Mouse (Mus musculus) thymus, postnatal 36 days (tissue): Measurements from ENCODE around the gene Spats2l.

Experiments used
- DNase-seq, 2 experiments: peaks; one replicate each; pipeline ENCODE4 v3.0.0; 2022; ENCODE audit warnings: mixed read lengths in 2 of 2

The Spats2l gene

DNA sequence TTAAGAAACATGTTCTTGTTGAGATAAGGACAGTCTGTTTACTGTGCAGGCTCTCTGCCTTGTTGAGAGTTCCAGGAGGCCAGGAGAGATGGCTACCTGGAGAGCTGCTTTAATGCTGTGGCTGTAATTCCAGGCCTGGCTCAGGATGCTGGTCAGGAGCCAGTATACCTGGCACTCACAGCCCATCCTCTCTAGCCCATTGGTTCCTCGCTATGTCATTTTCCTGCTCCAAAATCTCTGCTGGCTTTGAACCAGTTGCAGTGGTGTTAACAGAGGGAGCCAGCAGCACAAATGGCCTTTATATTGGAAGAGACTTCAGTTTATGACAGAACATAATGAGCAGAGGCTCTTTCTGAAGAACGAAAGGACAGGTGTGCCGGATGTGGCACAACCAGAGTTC is 127.5 kb downstream of the Spats2l start:
- no peak for DNase-seq

DNA sequence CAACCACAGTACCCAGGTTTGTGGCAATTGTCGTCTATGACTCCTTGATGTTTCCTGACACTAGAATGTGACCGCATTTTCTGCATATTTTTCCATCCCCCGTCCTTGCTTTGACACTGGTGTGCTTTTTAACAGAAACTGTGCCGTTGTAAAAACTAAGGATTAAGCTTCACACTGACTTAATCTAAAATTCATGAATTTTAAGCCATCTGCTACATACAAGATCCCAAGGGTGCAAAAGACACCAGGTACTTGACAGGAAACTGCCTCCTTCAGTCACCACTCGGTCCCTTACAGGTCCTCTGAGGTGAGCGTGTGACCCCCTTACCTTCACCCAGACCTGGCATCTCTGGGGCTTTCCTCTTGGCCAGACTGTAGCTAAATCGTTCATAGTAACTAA is 129.8 kb downstream of the Spats2l start:
- no peak for DNase-seq

DNA sequence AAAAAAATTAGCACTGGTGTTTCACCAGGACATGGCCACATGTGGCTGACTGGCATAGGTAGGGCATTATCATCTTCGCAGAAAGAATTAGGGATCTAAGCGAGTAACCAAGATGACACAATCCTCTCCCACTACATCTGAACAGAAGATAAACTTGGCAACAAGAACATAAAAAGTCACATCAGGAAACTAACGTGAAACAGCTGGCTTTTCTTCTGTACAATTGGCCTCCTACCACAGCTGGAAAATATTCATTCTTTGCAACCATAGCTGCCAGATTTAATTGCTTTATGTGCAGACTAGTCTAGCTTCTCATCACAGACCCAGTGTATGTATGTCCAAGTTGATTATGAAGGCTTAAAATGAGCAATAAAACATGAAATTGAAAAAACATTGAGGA is 131.9 kb downstream of the Spats2l start:
- no peak for DNase-seq

DNA sequence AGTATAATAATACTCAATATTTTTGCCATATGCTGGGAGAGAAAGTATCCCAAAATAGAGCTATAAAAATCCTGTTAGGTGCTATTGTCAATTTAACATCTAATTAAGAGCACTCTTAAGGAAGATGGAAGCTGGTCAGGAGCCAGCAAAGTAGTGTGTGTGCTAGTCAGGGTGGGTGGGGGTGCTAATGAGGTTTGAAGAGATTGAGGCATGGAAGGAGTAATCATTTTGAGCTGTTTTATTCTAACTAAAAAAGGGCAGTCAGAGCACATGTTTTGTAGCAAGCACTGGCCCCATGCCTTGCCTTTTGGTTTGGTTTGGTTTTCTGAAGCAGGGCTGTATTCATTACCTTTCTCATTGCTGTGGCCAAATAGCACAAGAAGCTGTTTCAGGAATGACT is 132.3 kb downstream of the Spats2l start:
- no peak for DNase-seq

DNA sequence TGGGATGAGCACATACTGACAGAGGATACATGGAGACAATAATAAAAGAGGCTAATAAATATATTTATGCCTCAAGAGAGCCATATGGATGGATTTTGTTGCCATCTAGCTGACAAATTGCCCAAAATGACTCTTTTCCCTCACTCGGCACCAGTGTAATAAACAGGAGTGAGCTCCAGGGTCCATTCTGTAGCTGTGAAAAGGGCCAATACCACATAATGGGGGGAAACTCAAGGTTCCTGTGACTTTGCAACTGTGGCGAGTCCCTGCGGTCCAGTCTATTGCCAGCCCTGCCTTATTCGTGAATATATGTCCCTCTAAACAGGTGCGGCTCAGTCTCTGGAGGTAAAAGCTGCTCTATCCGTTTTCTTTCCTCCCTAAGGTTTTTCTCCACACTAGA is 137.6 kb downstream of the Spats2l start:
- DNase-seq = no peak

DNA sequence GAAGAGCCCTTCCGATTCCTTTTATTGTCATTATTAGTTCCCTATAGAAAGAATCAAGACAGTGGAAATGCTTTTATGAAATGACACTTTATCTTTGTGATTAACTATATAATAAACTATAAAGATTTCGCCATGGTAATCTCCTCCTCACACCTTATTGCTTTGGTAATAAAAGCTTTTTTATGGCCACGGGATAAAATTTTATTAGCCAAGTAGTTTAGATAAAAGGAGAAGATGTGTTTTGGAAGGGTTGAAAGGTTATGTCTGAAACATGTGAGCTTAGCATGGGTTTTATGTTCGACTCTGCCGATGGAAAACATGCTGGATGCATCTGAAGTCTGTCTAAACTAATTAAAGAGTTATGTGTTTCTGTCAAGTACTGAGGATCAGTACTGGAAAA is 143.4 kb downstream of the Spats2l start:
- DNase-seq = no peak

DNA sequence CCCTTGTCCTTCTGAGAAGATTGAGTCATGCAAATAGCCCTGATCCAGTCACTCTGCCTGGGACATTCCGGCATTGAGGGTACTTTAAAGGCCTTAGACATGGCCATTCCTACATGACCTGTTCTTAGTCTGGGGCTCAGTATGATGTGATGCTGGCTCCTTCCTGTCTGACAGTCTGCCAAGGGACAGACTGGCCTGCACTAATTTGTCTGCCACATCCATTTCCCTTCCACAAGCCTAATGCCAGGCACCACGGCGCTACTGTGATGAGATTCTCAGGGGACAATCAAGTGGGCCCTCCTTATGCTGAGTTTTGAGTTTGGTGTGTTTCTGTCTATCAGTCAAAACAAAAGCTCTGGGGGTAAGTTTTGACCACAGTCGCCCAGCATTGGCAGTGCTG is 144.6 kb downstream of the Spats2l start:
- DNase-seq = no peak

DNA sequence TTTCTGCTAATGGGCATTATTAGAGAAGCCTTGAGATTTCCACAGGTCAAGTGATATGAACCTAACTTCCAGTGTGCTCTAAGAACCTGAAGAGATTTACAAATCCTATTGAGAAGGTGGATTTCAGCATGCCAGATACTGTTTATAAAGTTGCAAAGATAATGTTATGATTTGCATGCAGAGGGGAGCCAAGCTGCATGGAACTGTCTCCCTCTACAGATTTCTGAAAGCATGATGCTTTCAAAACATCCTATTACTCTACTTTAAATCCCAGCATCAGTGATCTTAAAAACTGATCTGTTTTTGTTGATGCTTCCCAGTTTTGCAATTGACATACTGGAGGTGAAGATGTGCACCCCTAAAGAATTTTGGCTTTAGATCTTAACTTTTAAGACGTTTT is 160.3 kb downstream of the Spats2l start:
- no peak for DNase-seq

DNA sequence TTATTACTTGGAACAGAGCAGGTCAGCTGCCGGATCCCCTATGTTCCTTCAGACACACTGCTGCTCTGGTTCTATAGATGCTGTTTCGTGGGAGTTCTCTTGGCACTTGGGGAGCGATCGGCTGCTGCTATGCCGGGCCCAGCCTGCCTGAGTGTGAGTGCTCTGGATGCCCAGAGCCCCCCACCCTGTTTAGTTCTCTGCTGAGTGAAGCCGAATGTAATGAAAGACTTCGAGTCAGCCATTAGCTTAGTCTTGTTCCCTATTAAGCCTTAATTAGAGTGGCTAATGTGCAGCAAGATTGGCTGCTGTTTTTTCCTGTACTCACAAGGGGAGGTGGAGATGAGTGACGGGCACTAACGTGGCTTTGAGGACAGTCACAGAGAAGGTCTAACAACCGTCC is 166.7 kb downstream of the Spats2l start:
- no peak for DNase-seq

DNA sequence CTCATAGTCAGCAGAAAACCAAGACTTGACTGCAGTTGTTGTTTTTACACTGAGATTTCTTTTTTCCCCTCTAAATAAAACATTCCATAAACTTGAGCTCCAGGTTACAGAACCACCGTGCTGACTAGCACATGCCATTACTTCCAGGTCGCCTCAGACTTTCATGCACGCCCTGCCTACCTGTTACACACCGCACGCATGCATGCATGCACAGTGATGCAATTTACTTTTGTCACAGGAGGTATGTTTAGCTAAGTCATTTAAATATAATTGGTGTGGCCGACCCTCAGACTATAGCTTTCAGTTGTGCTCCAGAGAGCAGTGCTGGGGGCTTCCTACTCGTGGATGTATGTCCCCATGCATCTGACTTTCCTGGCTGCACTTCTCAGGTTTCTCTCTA is 167.1 kb downstream of the Spats2l start:
- no peak for DNase-seq

DNA sequence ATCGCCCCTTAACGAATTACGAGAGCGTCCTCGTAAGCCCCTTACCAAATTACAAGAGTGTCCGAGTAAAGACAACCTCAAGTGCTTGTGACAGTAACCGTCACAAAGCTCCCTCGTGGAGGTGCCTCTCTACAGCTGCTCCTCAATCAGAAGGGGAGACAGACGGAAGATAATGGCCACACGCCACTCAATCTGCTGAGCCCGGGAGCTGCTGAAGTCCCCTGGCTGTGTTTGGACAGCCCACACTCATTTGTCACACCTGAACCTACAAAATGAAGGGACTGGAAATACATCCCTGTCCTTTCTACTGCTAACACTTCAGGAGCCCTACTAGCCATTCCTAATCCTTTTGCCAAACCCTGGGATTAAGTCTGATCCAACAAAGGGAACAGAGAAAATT is 167.8 kb downstream of the Spats2l start:
- no peak for DNase-seq

DNA sequence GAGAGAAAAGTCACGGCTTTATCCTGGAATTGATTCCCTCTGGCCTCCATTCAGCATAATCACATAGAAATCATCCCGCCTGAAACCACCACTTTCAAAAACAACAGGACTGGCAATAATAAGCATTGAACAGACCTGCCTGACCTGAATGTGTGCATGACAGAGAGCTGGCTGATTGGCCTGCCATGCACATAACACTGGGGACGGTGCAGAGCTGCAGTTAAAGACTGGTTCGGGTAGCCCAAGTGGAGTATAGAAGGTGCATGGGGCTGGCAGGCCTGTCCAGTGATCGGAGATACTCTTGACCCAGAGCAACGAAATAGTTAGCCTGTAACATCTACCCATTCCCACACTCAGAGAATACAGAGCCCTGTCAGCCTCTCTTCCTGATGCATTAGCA is 168.3 kb downstream of the Spats2l start:
- DNase-seq = no peak

DNA sequence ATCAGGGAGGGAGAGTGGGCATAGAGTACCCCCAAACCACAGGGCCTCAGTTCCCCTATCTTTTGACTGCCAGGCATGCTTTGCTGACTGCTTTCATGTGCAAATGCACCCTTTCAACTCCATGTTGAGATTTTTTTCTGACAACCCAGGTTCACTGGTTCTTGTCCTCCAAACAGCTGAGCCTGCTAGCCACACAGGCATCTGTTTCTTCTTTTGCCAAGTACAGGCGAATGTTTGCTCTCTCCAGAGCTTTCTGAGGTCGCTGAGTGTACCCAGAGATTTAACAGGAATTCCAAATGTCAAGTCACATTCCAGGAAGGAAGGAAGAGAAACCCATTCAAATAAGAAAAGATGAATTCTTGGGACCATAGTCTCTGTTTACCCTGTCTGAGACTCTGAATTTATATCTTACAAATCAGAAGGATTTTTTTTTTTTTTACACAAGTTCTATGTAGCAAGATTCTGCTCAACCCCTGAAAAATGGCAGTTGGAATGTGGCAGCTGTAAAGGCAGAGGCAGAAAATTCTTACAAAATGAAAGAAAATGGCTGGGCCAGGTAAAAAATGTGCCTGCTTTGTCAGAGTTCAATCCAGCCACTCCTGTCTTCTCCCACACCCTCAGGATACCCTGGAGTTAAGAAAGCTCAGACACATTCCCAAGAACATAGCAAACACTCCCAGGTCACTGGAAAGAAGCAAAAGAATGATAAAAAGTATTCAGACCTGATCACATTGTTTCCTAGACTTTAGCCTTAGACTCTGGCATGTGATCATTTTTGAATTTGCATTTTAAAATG is 173.8 kb downstream of the Spats2l start:
- no peak for DNase-seq

DNA sequence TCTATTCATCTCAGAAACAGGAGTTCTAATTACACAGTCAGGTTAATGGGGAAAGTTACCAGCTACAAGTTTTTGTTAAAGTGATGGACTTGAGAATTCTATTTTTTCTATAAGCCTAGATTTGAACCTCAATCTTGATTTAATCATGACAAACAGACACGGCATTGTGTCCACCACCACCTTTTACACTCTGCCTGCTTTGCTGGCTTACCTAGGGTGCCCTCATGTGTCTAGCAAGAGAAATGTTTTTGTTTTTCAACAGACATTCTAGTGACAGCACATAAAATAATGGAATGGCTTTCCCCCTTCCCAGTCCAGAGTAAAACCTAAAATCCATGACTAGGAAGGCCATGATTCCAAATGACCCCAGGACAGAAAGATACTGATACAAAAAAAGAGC is 175.2 kb downstream of the Spats2l start:
- DNase-seq = no peak

DNA sequence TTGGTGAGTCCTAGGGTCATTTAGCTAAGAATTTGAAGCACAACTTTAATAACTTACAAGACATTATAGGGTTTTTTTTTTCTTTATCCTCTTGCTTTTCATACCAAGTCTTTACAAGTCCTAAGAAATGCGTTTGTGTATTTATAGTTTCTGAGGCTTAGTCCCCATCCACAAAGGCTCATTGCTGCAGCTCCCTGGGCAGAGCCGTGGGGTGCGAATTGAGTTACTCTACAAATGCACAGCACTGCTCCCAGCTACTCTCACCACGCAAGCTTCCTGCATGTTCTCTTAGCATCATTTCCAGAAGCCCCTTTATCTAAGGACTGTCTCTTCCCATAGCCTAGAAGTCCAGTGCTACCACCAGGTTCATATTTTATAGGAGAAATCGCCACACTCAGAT is 175.8 kb downstream of the Spats2l start:
- no peak for DNase-seq

DNA sequence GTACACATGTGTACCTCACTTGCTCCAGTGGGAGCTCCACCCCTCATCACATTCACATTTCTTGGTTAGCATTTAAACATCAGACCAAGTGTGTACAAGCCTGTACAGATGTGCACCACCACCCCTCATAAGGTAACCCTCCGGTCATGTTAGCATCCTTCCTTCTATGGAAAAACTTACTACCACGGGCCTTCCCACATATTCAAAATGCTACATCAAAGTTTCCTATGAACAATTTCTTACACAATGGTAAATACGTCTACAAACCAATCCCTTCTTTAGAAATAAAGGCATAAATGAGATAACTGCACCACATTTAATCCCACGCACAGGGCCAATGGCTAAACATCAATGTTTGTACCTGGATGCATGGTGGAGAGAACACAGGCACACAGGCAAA is 178.5 kb downstream of the Spats2l start:
- no peak for DNase-seq

DNA sequence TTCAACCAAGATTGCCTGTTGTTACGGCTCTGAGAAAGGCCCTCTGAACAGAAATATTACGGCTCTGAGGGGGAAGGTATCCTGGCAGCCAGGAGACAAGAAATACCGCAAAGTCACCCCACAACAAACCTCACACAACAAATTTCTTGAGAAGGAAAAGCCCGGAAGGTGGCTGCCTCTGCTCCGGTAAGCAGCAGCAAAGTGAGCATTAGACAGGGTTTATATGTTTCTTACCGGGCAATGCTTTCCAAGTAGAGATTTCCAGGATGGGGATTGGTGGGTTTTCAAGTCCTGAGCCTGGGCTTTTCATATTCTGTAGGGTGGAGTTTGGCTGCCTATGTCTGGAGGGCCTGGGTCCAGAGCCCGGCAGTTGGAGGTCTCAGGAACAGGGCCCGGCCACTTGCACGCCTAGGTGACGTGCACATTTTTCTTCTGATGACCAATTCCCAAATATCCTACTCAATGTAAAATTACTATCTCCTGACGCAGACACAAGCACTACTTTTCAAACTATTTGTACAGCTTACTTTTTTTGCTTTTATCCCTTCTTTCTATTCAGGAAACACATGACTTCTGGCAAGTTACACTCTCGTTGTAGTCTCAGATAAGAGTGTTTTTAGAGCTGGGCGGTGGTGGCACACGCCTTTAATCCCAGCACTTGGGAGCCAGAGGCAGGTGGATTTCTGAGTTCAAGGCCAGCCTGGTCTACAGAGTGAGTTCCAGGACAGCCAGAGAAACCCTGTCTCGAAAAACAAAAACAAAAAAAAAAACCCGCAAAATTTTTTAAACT is 179.8 kb downstream of the Spats2l start:
- no peak for DNase-seq

DNA sequence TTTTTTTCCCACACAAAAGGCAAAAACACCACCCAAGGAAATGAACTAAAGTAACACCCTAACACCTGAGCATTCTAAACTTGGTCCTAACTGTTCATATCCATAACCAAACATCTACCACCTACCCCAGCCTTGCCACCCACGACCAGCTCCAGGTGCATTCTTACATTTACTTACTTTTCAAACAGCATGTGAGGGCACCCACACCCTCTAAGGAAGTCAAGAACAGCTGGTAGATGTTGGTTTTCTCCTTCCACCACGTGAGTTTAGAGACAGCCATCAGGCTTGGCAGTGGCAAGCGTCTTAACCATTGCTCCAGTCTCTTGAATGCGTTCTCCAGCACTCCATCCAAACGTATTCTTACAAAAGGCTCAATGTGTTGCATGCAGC is 180.4 kb downstream of the Spats2l start:
- peak in 1 of 2 experiments; percentile 27 for DNase-seq

DNA sequence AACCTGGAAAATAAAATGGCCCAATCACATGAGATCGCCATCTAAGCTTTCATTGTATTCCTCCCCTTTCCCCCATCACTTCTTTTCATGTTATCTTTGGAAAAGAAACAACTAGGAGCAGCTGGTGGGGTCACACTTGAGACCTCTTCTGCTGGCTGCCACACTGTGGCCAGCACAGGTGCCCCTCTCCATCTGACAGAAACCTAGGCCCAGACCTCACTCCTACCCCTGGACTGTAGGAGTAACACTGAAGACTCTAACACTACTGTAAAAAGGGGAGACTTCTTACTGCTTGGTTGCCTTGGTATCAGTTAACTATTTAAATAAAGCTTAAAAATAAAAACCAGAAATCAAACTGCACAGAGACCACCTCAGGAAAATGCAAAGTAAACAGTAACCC is 181.8 kb downstream of the Spats2l start:
- no peak for DNase-seq

DNA sequence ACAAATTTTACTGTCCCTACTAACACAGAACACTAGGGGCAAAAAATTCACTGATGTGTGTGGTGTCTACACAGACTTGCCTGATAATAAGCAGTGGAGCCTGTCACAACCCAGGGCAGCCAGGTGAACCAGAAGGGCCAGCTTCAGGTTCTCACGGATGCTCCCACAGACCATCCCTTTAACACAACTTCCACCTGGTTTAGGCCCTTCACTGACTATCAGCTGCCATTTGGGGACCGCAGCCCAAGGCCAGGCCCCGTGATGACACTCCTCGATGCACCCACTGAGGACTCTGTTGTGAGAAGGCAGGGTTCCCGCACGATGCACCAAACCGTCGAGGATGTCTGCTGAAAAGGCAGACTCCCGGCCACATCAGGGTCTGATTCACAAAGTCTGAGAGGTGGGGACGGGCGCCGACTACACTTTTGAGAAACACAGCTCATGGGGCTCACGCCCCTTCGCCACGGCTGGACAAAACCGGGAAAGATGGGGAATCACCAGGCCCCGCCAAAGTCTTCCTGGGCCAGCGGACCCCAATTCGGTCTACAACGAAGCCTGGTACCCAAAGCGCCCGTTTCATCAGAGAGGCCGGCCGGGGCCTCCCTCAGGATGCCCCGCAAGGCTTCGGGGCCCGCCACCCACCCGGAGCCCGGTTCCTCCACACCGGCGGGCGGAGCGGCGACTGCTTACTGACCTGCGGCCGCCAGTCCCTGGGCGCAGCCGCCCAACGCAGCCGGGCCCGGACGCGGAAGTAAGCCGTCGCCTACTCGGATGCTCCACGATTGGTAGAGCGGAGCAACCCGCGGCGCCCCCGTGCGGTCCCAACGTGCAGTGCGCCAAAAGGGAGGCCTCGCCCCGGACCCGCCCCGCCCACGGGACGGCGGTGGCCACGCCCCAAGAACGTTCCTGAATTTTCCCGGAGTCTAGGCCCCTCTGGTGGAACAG is 195.6 kb downstream of the Spats2l start:
- DNase-seq = peak; percentile 91 to 94

DNA sequence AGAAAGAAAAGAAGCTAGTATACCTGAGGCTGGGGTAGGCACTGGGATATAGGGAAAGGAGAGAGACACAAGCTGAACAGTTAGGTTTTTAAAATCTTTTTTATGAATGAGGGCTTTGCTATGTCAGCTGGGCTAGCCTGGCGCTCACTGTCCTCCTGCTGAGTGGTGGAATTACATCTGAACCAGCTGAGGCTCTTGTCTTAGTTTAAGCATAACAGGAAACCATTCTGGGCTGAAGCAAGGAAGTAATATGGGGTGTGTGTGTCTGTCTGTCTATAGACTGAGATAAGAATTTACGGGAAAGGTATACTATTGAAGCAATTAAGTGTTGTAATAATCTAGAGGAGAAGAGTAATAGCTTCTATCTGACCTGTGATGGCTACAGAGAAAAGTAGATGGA is 197.6 kb downstream of the Spats2l start:
- DNase-seq = no peak

DNA sequence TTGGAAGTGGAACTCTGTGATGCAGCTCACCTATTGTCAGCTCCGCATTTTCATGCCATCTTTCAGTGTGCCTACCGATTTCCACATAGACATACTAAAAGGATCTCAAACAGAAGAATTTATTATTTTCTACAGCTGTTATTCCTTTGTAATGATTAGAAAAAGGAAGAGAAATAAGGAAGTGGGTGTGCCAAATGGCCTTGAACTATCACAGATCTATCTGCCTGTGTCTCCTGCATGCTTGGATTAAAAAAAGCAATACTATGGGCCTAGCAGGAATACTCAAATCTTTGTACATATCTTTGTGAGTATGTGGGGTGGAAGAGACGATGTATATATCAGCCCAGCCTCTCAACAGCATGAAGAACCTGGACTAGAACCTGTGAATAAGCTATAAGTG is 202.9 kb downstream of the Spats2l start:
- no peak for DNase-seq

DNA sequence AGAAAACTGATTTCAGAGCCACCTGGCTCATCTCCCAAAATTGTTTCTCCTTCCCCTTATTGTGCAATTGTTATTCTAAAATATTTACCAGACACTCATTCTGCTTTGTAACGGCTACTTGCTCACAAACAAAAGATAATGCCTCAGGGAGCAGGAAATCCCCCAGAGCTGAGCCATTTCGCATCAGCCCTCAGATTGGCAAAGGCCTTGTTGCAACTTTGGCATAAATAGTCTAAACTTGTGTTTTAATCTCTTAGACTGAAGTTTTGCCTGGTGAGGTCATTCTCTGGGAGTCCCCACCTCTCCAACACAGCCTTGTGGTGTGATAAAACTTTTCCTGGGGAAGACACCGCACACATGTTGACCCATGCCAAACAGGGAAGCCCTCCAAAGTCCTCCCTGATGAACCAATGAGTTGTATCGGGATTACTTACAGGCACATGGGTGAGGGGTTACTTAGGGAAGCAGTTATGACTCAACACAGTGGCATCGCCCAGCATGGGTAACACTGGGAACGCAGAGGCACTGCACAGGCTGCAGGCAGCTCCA is 215.2 kb downstream of the Spats2l start:
- DNase-seq = no peak
